Mouse (Mus musculus) Muller cell, postnatal 12 days (primary cell): ENCODE results near the gene 9130409I23Rik.

Experiments used
- DNase-seq: peaks from one replicate; pipeline ENCODE4 v3.0.0-alpha.2; 2015; ENCODE audit errors: inconsistent ontology term

9130409I23Rik gene

DNA sequence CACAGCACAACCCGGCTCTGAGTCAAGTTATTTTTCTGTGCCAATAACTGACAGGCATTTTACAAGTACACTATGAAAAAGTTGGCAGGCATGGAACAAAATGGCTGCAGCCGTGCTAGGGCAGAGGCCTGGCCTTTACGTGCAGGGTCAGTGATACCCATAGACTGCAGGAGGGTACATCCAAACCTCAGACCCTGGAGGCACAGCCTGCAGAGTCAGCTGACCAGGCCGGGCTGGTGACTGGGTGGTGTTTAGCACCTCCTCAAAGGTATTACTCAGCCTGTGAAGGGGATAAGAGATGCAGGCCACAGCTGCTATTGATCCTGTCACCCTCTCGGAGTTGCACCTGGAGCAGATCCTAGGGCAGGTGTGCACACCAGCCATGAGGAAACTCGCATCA lies at the start of gene 9130409I23Rik:
TSS of gene 9130409I23Rik (plus strand) at position 301 of the 400 bp plus-strand sequence.
- DNase-seq = no peak

GRCm38 (mm10) chr1:181001621-181002020 lies 49.4 kb upstream of the 9130409I23Rik start:
- no peak for DNase-seq

GRCm38 (mm10) chr1:181003790-181004189 lies 47.2 kb upstream of the 9130409I23Rik start:
- DNase-seq = no peak

- DNase-seq = no peak
Observed at GRCm38 (mm10) chr1:181005331-181005730, 45.7 kb upstream of the 9130409I23Rik start.

DNA sequence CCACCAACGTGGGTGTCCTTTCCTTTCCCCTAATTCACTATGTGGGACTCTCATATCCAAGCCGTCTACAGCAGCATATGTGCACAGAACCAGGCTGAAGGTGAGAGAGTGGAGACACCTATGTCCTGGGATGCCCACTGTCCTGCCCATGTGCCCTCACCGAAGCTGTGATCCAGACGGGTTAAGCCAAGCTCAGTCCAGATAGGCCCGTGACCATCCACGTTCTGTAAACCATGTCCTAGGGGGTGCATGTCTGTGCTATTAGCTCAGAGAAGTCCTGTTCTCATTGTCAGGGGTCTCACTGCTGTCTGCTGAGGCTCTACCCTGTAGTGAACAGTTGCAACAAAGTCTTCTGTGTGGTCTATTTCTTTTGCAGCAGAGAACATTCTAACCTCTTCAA lies 43.2 kb upstream of the 9130409I23Rik start:
- DNase-seq = no peak

- DNase-seq = no peak
Observed at GRCm38 (mm10) chr1:181008266-181008665, 42.8 kb upstream of the 9130409I23Rik start.

GRCm38 (mm10) chr1:181009011-181009590 lies 41.9 kb upstream of the 9130409I23Rik start:
- DNase-seq = no peak

GRCm38 (mm10) chr1:181009754-181010153 lies 41.3 kb upstream of the 9130409I23Rik start:
- peak; percentile 92 for DNase-seq

DNA sequence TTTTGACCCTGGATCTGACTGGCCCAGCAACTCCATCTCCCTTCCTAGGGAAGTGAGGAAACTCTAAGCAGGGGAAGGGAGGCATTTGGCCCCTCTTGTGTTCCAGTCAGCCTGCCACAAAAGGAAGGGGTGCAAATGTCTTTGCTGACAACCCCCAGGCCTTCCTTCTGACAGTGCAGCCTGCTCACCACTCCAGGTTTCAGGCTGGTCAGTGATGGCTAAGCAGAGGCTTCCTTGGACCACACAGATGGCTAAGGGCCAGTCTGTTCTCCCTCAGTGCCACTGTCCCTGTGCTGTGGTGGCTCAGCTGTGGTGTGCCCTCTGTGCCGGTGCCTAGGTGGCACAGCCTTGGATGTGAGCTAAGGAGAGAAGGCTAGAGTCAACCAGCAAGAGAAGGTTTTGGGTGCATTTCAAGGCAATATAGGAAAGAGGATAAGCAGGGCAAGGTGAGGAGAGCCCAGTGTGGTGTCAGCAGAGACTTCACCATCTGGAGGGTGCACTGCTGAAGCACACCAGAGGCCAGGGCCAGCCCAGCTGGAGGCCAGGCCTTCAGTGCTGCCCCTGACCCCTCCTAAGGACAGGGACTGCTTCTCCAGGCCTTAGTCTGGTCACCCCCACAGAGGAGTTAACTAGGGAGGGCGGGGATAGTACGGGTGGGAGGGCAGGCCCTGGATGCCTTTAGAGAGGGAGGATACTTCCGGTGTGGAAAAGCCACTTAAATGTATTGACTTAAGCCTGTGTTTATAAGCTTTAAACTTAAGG lies 40.7 kb upstream of the 9130409I23Rik start:
- DNase-seq = no peak

DNA sequence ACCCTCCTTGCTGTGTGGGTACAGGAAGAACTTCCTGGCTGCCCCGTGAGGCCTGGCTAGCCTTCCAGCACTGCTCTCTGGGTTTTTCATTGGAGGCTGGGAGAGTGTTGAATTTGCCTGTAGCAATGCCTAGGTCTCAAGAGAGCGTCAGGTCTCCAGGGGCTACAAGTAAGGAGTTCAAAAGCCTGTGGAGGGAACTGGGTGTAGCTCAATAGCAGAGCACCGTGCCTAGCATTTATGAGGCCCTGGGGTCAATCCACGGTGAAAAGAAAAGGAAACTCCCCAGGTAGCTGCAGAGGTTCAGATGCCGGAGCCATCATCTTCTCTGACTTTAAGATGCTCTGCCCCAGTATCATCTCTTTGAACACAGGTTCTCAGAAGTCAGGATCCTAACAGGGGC lies 39.4 kb upstream of the 9130409I23Rik start:
- no peak for DNase-seq

DNA sequence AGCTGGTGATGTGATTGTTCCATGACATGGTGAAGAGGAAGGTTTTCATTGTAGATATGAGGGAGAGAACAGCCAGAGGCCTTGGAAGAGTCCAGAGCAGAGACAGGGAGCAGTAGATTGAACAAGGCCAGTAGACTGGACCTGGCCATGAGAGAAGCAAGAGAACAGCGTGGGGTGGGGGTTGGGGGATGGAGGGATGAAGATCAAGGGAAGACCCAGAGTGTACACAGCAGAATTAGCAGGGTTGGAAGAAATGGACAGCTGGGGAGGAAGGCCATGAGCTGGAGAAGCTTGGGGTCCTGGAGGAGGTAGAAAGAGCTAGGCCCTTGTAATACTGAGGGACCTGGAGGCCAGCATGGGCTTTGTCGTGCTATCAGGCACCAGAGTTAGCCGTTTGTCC lies 38.6 kb upstream of the 9130409I23Rik start:
- no peak for DNase-seq

DNA sequence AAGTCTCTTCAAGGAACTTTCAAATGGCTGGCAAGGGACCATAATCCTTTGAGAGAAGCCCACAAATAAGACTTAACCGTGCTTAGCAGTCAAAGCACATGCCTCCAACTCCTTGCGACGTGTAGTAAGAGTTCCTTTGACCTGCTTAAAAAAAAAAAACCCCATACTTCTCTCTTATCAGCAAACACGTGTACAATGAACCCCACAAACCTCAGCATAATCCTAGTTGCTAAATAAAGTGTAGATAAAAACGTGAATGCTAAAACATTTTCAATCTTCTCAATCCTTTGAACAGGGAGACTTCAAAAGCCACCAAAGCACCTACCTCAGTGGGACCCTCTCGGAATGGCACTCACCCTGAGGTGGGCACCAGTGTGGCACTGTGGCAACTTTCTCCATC lies 37.6 kb upstream of the 9130409I23Rik start:
- no peak for DNase-seq

DNA sequence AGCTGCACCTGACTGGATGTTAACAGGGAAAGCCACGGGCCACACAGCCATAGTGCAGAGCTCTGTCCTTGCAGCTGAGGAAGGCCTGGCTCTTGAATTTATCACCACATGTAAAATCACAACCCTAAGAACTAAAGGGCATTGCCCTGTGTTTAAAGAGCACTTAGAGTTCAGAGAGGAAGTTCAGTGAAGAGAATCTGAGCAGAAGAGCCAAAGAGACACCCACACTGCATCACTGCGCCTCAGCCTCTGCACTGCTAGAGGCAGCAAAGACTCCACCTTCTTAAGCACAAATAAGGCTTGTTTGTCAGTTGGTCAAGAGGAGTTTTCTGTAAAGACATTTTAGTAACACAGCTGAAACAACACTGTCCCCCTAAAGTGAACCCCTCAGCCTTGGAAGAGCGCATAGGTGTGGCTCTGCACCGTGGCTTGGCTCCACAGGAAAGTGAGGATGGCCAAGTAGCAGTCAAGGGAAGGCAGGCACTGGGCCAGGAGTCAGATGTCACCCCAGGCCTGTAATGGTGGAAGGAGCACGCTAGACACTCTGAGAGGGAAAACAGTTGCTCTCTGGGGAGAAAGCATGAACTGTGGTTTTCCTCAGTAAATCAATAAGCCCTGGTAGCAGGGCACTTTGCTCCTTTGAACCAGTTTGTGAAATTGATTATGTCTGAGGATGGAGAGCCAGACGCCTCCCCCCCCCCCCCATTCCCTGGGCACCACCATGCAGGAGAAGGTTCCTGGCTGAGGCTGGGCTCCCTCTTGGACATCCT lies 36.1 kb upstream of the 9130409I23Rik start:
- DNase-seq = no peak

GRCm38 (mm10) chr1:181015558-181015957 lies 35.5 kb upstream of the 9130409I23Rik start:
- DNase-seq = peak; percentile 97

GRCm38 (mm10) chr1:181016045-181016444 lies 35.0 kb upstream of the 9130409I23Rik start:
- DNase-seq = peak; percentile 60

DNA sequence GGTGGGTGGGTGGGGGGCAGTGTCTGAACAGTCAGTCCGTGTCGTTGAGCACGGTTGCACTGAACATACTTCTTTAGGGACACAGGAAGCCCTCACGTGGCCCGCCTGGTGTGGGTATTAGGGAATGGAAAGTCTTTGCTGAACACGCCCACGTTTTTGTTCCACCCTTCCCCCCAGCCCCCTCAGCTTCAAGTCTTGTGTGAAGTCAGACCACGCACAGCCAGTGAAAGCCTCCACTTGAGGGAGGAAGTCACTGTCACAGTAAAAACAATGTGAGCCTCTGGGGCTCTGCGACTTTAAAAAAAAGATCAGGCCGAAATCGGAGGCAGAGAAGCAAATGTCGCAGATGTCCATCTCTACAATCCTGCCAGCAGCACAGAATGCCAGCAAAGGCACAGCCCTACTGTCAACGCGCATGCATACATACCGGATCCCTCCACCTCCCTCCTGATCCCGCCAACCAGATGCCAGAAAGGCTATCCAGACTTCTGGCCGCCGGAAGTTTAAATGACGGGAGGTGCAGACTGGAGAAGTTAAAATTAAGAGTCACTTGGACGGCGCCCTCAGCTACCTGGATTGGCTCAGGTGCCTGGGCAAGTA lies 34.4 kb upstream of the 9130409I23Rik start:
- DNase-seq = peak; percentile 99

- peak; percentile 88 for DNase-seq
Observed at GRCm38 (mm10) chr1:181017212-181017711, 33.8 kb upstream of the 9130409I23Rik start.

DNA sequence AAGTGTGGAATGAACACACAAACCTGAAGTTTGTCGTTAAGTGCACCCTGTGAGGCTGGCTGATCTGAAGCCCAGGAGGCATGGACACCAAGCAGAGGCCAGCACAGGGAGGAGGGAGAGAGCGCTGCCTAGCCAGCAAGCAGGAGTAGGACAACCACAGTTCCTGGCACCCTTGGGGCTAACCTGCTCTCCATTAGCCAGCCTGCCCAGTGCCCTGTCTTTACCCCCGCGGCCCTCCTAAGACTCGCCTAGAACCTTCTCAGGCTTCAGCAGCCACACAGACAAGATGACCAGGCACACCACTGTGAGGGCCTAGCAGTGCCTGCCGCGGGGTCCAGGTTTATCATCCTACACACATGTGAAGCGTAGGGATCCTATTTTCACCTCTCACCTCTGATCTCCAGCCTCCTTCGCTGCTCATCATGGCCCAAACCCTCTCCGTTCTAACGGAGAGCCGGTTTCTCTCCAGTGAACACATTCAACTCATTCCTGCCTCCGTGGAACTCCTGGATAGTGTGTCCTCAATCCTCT lies 33.1 kb upstream of the 9130409I23Rik start:
- no peak for DNase-seq

DNA sequence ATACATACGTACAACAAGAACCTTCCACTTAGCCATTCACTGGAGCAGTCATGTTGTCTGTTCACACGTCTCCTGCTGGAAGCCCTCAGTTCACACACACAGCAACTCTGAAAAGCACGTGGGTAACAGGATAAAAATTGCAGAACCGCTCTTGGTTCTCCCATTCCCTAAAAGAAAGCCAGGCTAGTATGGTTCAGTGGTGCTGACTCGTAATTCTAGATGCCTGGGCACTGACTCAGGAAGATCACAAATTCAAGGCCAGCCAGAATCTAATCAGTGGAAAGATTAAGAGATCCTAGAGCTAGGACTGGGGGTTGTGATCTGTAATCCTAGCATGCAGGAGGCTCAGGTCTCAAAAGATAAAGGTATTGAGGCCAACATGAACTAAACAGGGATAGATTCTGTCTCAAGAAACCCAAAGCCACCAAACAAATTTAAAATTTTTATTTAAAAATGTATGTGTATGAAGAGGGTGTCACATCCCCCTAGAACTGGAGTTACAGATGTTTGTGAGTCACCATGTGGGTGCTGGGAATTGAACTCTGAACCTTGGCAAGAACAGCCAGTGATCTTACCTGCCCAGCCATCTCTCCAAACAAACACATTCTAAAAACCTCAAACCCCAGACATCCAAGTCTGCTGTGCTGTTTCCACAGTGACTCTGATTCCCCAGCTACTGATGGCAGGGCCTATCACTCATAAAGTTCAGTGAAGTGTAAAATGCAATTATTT lies 30.1 kb upstream of the 9130409I23Rik start, which contains the start of gene Ephx1:
TSS of gene Ephx1 (minus strand) at position 149 of the 732 bp plus-strand sequence.
- DNase-seq = peak; percentile 85

- DNase-seq = no peak
Observed at GRCm38 (mm10) chr1:181021488-181021865, 29.6 kb upstream of the 9130409I23Rik start.

- DNase-seq = peak; percentile 73
Observed at GRCm38 (mm10) chr1:181022265-181022664, 28.8 kb upstream of the 9130409I23Rik start.
